Mouse (Mus musculus) 416B (cell line): Measurements from ENCODE around the gene Rab11fip3.

Experiments
- DNase-seq: peaks from one replicate; pipeline ENCODE4 v3.0.0; 2011; ENCODE audit warnings: low read depth

The Rab11fip3 gene

DNA sequence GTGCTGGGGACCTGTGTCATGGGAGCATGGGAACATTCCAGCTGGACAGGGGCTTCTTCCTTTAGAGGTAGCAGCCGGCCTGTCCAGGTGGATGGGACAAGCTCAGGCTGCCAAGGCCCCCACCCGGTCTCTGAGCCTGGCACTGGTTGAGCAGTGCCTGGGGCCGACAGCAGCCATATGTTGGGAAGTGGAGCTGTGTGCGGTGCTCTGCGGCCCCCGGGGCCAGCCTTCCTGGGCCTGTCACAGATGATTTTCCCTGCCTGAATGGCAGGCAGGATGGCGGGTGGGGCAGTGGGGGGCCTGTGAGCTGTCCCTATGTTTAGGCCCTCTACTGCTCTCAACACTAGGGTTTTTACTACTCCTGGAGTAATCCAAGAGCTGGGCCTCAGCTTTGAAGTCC, 113.2 kb downstream of the Rab11fip3 start:
- no peak for DNase-seq

DNA sequence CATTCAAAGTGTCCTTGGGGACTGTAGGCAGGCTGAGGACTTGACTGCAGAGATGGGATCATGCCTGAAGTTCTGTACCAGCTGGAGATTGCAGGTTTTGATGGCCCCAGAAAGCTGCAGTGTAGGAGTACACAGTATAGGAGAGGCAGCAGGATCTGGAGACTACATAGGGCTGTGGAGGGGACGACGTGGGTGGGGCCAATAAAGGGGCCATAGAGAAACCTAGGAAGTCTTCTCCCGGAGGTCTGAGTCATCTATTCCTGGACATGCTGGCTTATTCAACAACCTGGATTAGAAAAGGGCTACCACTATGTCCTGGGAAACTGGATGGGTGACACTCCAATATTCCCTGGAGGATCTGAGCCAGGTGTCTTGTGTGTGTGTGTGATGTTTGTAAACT, 113.6 kb downstream of the Rab11fip3 start:
- DNase-seq, result no peak

DNA sequence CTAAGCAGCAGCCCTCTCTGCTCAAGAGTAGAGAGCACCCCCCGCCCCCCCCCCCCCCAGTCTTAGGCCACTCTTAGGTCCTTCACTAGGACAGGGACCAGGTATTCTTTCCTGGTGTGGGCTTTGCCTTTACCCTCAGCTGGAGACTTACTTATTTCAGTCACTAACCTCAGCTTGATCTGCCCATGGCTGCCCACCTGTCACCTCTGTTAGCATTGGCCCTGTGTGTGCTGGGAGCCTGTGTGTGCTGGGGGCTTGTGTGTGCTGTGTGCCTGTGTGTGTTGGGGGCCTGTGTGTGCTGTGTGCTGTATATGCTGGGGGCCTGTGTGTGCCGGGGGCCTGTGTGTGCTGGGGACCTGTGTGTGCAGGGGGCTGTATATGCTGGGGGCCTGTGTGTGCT, 114.7 kb downstream of the Rab11fip3 start:
- DNase-seq, result no peak

DNA sequence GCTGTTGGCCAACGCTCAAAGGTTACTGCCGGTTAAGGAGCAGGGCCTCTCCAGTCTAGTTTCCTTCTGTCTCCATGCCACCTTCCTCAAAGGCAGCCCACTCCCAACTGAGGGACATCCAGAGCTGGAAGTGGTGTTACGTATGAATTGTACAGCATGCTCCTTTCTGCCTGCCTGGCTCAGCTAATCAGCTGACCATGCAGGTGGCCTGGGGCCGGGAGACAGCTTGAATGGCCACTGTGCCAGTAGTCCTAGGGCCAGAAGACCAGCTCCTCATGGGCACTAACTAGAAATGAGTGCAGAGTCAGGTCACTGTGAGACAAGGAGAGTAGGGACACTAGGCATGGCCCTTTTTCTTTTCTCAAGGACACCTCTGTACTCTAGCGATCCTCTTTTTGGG, 116.2 kb downstream of the Rab11fip3 start:
- DNase-seq, result no peak

DNA sequence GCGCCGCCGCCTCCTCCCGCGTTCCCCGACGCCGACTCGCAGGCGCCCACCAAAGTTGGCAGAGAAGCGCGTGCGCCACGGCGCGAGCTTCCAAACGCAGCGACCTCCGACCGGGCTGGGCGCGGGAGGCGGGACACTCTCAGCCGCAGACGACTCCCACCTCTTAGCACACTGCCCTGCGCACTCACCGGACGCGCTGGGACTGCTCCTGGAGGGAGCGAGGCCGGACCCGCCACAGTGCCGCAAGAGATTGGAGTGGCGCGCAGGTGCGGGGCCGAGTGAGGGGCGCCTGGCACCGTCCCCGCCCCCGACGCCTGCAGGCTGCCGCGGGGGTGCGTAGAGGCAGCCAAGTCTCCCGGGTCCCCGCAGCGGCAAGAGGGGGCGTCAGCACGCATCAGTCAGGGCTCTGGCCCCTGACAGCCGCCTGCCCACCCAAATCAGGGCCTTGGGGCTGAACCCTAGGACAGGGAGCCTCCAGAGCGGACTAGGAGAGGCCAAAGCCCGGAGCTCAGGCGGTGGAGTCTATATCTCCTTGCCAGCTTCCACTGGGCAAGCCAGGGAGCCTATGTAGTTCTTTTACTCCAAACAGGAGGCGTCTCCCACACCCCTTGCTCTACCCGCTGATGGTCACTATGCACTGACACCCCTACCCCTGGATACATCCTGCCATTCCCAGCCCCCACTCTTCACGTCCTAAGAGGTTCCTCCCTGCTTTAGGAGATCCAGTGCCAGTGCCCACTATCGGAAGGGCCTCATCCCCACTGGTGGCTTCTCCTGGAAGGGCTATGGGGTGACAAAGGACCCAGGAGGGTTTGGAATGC, 117.3 kb downstream of the Rab11fip3 start, which contains the start of gene A930017K11Rik:
Gene A930017K11Rik, minus strand, starts transcription at position 763 of the 821 bp plus-strand sequence.
- no peak for DNase-seq

DNA sequence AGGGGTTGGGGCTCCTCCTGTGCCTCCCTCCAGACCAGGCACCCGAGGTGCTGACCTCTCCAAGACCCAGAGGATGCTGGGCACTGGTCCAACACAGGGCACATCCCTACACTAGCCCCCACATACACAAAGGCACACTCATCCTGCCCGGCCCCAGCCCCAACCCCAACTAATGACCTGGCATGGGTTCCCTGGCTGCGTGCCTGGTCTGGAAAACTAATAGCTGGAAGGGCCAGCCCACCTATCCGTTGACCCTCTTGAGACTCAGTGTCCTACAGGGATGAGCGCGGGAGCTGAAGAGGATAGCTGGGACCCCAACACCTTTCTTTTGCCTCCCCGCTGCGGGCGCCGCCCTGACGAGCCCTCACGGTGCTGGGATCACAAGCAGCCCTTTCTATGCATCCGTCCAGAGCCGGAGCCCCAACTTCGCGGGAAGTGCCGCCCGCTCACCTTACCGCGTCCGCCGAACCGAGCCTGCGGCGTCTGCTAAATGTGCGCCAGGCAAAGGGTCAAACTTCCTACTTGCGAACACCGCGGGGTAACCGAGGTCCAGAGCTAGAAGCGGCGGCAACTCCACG, 118.0 kb downstream of the Rab11fip3 start:
- no peak for DNase-seq

DNA sequence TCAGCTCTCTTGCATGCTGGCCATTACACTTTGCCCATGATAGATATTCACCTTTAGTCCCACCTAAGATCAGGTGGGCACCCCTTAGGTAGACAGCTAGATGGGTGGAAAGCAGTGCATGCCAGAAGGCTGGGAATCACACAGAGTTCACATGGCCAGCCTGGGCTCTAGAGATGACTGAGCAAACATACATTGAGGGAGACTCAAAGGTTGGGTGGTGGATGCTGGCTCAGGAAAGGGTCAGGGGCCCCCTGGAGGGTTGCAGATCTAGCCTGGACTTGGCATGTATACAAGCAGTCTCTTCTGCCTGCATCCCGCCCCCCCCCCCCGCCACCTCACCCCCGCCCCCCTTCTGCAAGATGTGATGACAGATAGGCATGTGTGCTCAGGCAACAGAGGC, 118.6 kb downstream of the Rab11fip3 start:
- no peak for DNase-seq

DNA sequence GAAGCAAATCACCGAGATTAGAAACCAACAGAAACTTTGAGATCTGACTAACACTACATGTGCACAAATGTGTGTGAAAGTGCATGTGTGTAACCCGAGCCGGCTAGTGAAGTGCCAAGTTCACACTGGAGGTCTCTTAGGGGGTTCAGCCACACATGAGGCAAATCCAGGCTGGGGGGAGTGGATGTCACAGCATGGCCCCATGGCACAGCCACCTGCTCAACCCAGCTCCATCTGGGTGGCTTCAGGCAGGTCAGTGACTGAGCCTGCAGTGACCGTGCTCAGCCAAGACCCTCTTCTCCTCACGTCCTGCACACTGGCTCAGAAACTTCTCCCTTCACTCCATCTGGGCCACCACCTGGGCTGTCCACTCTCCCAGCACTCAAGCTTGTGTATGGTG, 119.4 kb downstream of the Rab11fip3 start:
- DNase-seq, result no peak

DNA sequence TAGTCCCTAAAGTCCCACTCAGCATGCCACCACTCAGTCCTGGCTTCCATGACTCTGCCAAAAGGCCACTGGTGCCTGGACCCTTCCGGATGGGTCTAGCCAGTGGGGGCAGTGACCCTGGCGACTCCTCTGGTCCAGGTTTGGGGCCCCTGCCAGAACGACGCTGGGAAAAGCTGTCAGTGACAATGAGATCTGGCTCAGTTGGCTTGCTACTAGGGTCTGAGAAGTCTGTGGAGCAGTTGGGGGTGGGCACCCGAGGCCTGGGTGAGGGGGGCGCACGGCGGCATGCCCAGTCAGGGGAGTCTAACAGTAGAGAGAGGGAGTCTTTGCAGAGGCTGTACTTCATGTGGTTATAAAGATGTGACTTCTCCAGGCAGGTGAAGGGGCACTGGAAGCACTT, 121.3 kb downstream of the Rab11fip3 start:
- no peak for DNase-seq

DNA sequence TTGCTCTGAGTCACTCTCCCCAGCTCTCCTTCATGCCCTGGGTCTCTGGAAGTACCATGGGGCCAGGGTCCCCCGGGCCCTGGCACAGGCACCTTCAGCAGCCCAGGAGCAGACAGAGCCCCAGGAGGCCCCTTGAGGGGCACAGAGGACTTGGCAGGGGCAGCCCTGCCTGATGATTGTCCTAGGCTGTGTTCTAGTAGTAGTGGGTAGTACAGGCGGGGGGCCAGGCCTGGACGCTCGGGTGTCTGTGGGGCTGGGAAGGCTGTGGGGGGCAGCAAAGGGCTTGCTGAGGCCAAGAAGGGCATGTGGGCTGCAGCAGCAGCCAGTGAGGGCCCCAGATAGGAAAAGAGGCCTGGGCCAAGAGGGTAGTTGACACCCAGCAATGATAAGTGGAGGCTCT, 121.8 kb downstream of the Rab11fip3 start:
- DNase-seq, result no peak

DNA sequence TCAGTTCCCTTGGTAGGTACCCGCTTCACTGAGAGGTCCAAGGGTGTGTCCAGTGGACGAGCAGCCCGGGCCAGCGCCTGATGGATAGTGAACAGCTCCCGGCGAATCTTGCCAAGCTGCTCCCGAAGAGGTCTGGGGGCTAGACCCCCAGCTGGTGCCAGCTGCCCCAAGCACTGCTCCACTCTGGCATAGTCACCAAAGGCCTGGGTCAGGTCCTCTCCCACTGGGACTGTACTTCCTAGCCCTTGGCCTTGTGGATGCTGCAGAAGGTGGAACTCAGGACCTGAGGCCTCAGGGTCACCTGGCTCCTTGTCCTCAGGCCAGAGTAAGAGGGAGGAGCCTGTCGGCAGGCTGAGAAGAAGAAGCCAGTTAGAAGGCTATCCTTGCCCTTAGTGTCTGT, 122.5 kb downstream of the Rab11fip3 start:
- DNase-seq, result no peak

DNA sequence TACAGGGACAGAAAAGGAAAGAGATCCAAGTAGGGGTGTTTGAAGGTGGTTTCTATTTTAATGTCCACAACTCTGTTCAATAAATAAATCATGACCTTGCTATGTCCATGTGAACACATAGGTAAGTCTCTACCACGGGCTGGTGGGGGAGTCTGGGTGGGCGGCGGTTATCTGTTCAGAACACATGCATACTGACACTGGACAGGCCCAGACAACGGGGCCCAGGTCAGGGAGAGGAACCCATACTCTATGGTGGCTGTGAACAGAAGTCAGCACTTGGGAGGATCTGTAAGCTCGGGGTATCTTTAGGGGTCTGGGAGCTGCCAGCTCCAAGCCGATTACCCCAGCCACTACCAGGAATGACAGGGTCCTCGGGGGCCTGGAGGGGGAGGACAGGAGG, 123.0 kb downstream of the Rab11fip3 start:
- DNase-seq, result no peak

DNA sequence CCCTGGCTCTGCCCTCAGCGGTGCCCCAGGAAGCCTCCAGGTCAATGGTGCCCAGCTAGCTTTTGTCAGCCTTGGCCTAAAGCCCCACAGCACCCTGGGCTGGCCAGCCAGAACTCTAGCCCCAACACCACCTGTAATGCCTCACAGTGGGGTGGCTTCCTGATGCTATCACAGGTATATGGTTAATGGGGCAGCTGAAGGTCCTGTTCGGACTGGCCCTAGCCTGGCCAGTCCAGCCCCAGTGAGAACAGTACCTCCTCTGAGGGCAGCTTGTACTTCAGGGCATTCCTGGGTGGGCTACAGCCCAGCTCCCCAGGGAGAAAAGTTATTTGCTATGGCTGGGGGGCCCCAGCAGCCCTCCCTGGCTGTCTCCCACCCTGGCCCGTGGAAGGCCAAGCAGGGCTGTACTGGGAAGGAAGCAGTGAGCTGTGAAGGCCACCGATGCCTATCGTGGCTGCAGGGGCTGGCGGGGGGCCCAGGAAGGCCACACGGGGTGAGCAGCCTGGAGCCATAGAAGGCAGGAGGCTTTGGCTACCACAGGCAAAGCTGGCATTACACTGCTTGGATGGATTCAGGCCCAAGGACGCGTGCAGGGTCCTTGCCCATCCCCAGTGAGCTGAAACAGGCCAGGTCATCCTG, 123.7 kb downstream of the Rab11fip3 start:
- DNase-seq, result no peak

DNA sequence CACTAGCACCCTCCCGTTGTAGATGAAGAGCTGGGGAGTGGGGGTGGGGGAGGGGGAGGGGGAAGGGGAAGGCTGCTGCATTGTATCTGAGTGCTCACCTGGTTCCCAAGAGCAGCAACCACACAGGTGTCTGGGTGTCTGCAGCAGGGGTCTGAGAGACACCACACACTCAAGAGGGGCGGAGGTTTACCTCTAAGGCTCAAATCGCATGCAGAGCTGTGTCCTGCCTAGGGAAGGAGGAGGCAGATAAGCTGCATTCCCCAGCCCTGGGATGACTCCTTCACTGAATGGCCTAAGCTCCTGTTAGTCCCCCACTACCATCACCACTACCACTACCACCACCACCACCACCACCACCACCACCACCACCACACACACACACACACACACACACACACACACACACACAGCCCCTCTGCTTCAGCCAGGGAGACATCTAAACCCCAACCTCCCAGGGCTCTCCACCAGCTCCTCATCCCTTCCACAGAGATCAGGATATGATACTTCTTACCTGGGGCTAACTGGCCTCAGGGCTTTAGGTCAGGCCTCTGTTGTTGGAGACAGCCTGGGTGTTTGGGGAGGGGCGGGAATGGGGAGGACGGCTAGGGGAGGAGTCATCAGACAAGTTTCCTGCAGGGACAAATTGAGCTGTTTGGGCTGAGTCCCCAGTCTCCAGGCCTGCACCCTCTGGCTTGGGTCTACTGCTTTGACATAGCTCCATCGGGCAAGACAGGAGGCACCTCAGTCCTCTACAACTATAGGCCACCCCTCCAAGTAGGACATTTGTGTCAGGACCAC, 124.8 kb downstream of the Rab11fip3 start, which contains the start of the genes Pigq and Nhlrc4:
Gene Pigq, minus strand, starts transcription at position 571 of the 798 bp plus-strand sequence.
Gene Nhlrc4, minus strand, starts transcription at position 596 of the 798 bp plus-strand sequence.
- DNase-seq, result no peak

DNA sequence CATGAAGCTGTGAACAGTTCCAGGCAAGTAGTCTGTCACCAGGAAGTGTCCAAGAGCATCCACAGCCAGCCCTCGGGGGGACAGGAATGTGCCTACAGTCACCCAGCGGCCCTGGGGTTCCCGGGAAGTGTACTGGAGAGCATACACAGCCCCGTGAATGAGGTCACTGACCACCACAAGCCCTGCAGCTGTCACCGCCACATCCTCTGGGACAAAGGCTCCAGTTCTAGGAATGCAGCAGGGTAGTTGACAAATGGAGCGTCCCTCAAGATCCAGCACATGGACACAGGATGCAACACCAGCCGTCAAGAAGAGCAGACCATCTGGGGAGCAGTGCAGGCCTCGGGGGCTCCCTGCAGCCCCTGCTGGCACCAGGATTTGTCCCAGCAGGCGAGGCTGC, 125.6 kb downstream of the Rab11fip3 start:
- no peak for DNase-seq

DNA sequence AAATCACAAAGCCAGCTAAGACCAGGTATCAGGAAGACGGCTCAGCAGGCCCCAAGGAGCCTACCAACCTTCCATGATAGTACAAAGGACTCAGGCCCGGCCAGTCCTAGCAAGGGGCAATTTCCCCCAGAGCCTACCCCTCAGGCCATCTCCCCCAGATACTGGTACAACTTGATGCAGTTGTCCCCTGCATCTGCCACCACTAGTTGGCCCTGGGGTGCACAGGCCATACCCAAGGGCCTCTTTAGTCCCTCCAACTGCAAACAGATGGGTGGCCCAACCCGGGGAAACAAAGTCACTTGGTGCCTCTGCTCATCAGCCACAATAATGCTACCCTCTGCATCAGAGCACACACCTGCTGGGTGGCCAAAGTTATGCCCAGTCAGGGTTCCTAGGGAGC, 126.1 kb downstream of the Rab11fip3 start:
- DNase-seq, result no peak

DNA sequence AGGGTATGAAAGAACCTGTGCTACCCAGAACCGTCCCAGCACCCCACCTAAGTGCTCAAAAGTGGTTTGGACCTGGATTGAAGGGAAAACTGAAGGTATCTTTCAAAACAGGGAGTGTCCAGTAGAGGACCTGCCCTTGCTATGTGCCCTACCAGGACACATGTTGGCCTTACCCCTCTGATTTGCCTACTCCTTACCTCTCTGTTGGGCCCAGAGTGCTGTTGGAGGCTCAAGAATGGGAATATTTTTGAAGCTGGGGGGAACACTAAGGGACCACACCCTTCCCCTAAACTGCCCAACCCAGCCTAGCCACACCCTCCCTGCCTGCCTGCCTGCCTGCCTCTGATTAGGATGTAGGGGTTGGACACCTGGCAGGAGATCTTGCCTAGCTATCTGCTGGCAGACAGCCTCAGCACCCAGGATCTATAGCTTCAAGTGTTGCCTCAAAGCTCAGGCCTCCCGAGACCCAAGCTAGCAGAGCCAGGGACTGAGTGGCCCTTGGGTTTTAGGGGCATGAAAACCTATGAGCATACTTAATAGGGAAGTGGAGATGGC, 126.7 kb downstream of the Rab11fip3 start:
- no peak for DNase-seq

DNA sequence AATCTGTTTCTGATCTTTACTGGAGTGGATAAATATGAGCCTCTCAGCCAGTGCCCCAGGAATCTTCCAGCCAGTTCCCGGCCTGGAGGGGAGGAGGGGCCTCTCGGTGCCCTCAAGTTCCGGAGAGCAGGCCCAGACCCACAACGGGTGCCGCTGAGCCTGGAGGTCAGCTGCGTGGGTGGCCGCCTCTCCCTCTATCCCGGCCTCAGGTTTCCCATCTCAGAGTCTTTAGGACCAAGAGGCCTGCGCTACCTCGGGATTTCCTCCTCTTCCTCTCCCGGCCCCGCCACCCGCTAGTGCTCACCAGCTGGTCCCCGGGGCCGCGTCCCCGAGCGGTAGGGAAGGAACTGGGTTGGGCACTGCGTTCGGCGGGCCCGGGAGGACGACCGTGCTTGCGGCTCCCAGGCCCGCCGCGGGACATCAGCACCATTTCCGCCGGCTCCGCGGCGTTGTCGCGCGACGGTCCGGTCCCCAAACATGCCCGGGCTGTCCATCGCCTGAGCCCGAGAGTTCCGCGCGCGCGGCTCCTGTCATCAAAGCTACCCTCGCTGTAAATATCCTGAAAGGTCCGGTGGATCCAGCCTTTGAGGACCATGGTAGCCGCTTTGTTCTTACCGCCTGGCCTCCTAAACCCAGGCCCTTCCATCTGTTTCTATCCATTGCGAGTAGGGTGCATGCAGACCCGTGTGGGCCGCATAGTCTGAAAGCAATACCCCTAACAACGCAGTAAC, 127.7 kb downstream of the Rab11fip3 start:
- DNase-seq, result peak; percentile 77
